Mouse (Mus musculus) embryonic facial prominence, embryonic 11.5 days (tissue): ENCODE data around the gene Tmtc2. TPM values are rescaled to one million over a fixed set of nuclear protein-coding genes. Genes with fewer than 3 reads are reported as not detected.

ENCODE experiments used
- ATAC-seq: fragments of 200-750 bp; cut with Nextera tagmentation; replicated peaks from 2 replicates; pipeline ENCODE4 v1.8.0; 2017; ENCODE audit warnings: low read depth; ENCODE audit not compliant: insufficient number of reproducible peaks, low FRiP score, low TSS enrichment
- DNase-seq: peaks from one replicate; pipeline ENCODE4 v3.0.0-alpha.2; 2015; ENCODE audit warnings: low spot score
- H3K27ac ChIP-seq: fragments of 300-500 bp; sonication (generic); replicated peaks from 2 replicates; pipeline ENCODE4 v1.5.1; 2014; ENCODE audit warnings: mild to moderate bottlenecking, low read depth, low read length, control low read depth
- H3K27me3 ChIP-seq: fragments of 300-500 bp; sonication (generic); 2 replicates; pipeline ENCODE4 v1.6.1; 2014; ENCODE audit warnings: mild to moderate bottlenecking, low read length, moderate library complexity, mixed read lengths; ENCODE audit not compliant: control insufficient read depth, insufficient read depth
- H3K36me3 ChIP-seq: fragments of 300-500 bp; sonication (generic); replicated peaks from 2 replicates; pipeline ENCODE4 v1.6.1; 2014; ENCODE audit warnings: low read depth, mild to moderate bottlenecking, low read length, moderate library complexity, mixed read lengths; ENCODE audit not compliant: control insufficient read depth, insufficient read depth
- H3K4me1 ChIP-seq: fragments of 300-500 bp; sonication (generic); 2 replicates; pipeline ENCODE4 v1.6.1; 2014; ENCODE audit warnings: low read length, mixed read lengths; ENCODE audit not compliant: control insufficient read depth, insufficient read depth
- H3K4me2 ChIP-seq: fragments of 300-500 bp; sonication (generic); 2 replicates; pipeline ENCODE4 v1.6.1; 2014; ENCODE audit warnings: low read depth, mild to moderate bottlenecking, control low read depth, low read length, moderate library complexity
- H3K4me3 ChIP-seq: fragments of 300-500 bp; sonication (generic); 2 replicates; pipeline ENCODE4 v1.5.1; 2014; ENCODE audit warnings: low read depth, low read length, control low read depth
- H3K9ac ChIP-seq: fragments of 300-500 bp; sonication (generic); replicated peaks from 2 replicates; pipeline ENCODE4 v1.6.1; 2014; ENCODE audit warnings: mild to moderate bottlenecking, control low read depth, low read length
- H3K9me3 ChIP-seq: fragments of 300-500 bp; sonication (generic); replicated peaks from 2 replicates; pipeline ENCODE4 v1.6.1; 2016; ENCODE audit warnings: mild to moderate bottlenecking, low read length, inconsistent platforms, mixed read lengths; ENCODE audit not compliant: control insufficient read depth
- WGBS: fragments of 180-500 bp; shearing (Covaris S2); extraction: QIAGEN DNeasy Blood & Tissue Kit; methylation state at CpG from one replicate; pipeline ENCODE4 v1.1.7; 2014; 5-methylcytosine and 5-hydroxymethylcytosine counted together
- polyA plus RNA-seq: library from polyadenylated mRNA; unstranded; fragments of >200 nt; fragmentation: Nextera tagmentation; extraction: Ambion mirVana; gene quantifications from 2 replicates; pipeline ENCODE4 v1.2.1, GENCODE M21; 2014

Gene Tmtc2
- polyA plus RNA-seq, 1 experiment from 2014 or later: 7.8 TPM

- Histone ChIP-seq H3K27ac (no peak overlapping the region), H3K4me1 (no peaks in the 10 kb centered on the region), H3K9ac (no peak overlapping the region), H3K36me3 (no peaks in the 10 kb centered on the region), H3K27me3 (no peaks in the 10 kb centered on the region), H3K9me3 (no peaks in the 10 kb centered on the region), H3K4me2 (no peak overlapping the region), H3K4me3 (no peak overlapping the region)
- WGBS: 74% methylated on average over 5 of the region's 5 CpGs
- DNase-seq (peak; percentile 1), ATAC-seq (no peak)
Measured at GRCm38 (mm10) chr10:105168443-105169102, 405.7 kb downstream of the Tmtc2 start.

- Histone ChIP-seq H3K9ac (no peak overlapping the region), H3K4me3 (no peak overlapping the region), H3K27me3 (no peaks in the 10 kb centered on the region), H3K27ac (no peak overlapping the region), H3K4me1 (no peaks in the 10 kb centered on the region), H3K9me3 (no peaks in the 10 kb centered on the region), H3K36me3 (no peaks in the 10 kb centered on the region), H3K4me2 (no peak overlapping the region)
- DNase-seq: no peak
- ATAC-seq: no peak
- 77% methylated on average over 5 of the region's 5 CpGs for whole genome bisulfite sequencing
Measured at GRCm38 (mm10) chr10:105165291-105165690, 409.0 kb downstream of the Tmtc2 start.

GRCm38 (mm10) chr10:105153789-105154188 is 420.5 kb downstream of the Tmtc2 start:
- H3K9me3 ChIP-seq: no peaks in the 10 kb centered on the region
- no peak overlapping the region for H3K9ac ChIP-seq
- no peak for DNase-seq
- no peaks in the 10 kb centered on the region for H3K36me3 ChIP-seq
- H3K27me3 ChIP-seq: no peaks in the 10 kb centered on the region
- no peak overlapping the region for H3K27ac ChIP-seq
- no peaks in the 10 kb centered on the region for H3K4me1 ChIP-seq
- H3K4me2 ChIP-seq: no peak overlapping the region
- ATAC-seq: no peak
- H3K4me3 ChIP-seq: no peak overlapping the region

GRCm38 (mm10) chr10:105144382-105144781 is 429.9 kb downstream of the Tmtc2 start:
- 62% methylated on average over 4 of the region's 4 CpGs for WGBS
- no peak overlapping the region for H3K4me3 ChIP-seq
- no peak overlapping the region for H3K27ac ChIP-seq
- ATAC-seq (no peak), DNase-seq (no peak)
- no peaks in the 10 kb centered on the region for H3K9me3 ChIP-seq
- H3K27me3 ChIP-seq: no peaks in the 10 kb centered on the region
- H3K9ac ChIP-seq: no peak overlapping the region
- H3K4me1 ChIP-seq: no peaks in the 10 kb centered on the region
- no peaks in the 10 kb centered on the region for H3K36me3 ChIP-seq
- H3K4me2 ChIP-seq: no peak overlapping the region

- Histone ChIP-seq H3K27ac (no peak overlapping the region), H3K9me3 (no peaks in the 10 kb centered on the region), H3K4me3 (no peak overlapping the region), H3K9ac (no peak overlapping the region), H3K36me3 (no peaks in the 10 kb centered on the region), H3K4me2 (no peak overlapping the region), H3K4me1 (no peaks in the 10 kb centered on the region), H3K27me3 (no peaks in the 10 kb centered on the region)
- DNase-seq (no peak), ATAC-seq (no peak)
- 82% methylated on average over 3 of the region's 3 CpGs for WGBS
Measured at GRCm38 (mm10) chr10:105142201-105142600, 432.1 kb downstream of the Tmtc2 start.
